Mouse (Mus musculus) NIH3T3 (cell line): ENCODE data around the gene Rgma.

ENCODE experiments used
- DNase-seq: peaks from one replicate; pipeline ENCODE4 v3.0.0-alpha.2; 2012; ENCODE audit warnings: low read depth

Gene Rgma

GRCm38 (mm10) chr7:73400051-73400916 lies 25.0 kb downstream of the Rgma start:
- no peak for DNase-seq

GRCm38 (mm10) chr7:73402106-73402505 lies 26.8 kb downstream of the Rgma start:
- no peak for DNase-seq

GRCm38 (mm10) chr7:73402671-73403070 lies 27.4 kb downstream of the Rgma start:
- no peak for DNase-seq

GRCm38 (mm10) chr7:73403538-73403937 lies 28.2 kb downstream of the Rgma start:
- no peak for DNase-seq

- no peak for DNase-seq
These were observed 30.2 kb downstream of the Rgma start for GRCm38 (mm10) chr7:73405550-73405949.

GRCm38 (mm10) chr7:73411523-73411922 lies 36.2 kb downstream of the Rgma start:
- DNase-seq: no peak

GRCm38 (mm10) chr7:73411986-73412385 lies 36.7 kb downstream of the Rgma start:
- DNase-seq: no peak

GRCm38 (mm10) chr7:73412419-73412818 lies 37.1 kb downstream of the Rgma start:
- DNase-seq: peak; percentile 52

GRCm38 (mm10) chr7:73414192-73414591 lies 38.9 kb downstream of the Rgma start:
- no peak for DNase-seq

GRCm38 (mm10) chr7:73419375-73419774 lies 44.1 kb downstream of the Rgma start:
- DNase-seq: peak; percentile 61

GRCm38 (mm10) chr7:73420827-73421226 lies 45.5 kb downstream of the Rgma start:
- no peak for DNase-seq

- peak; percentile 60 for DNase-seq
These were observed 46.1 kb downstream of the Rgma start for GRCm38 (mm10) chr7:73421278-73422015.

GRCm38 (mm10) chr7:73422223-73423113 lies 47.2 kb downstream of the Rgma start:
- peak; percentile 91 for DNase-seq

GRCm38 (mm10) chr7:73423236-73423635 lies 47.9 kb downstream of the Rgma start:
- DNase-seq: no peak

- DNase-seq: no peak
These were observed 48.9 kb downstream of the Rgma start for GRCm38 (mm10) chr7:73424243-73424642.

GRCm38 (mm10) chr7:73424705-73425104 lies 49.4 kb downstream of the Rgma start:
- DNase-seq: no peak

GRCm38 (mm10) chr7:73425451-73425850 lies 50.1 kb downstream of the Rgma start:
- no peak for DNase-seq

- peak; percentile 90 for DNase-seq
These were observed 50.9 kb downstream of the Rgma start for GRCm38 (mm10) chr7:73426235-73426634.

GRCm38 (mm10) chr7:73426752-73427386 lies 51.6 kb downstream of the Rgma start:
- DNase-seq: peak; percentile 67

GRCm38 (mm10) chr7:73427794-73428193 lies 52.5 kb downstream of the Rgma start:
- no peak for DNase-seq

GRCm38 (mm10) chr7:73428525-73428924 lies 53.2 kb downstream of the Rgma start:
- no peak for DNase-seq
